Mouse (Mus musculus) cortical plate, adult 2 months (tissue): ENCODE measurements around the gene Sobp.

Experiments used
- CTCF ChIP-seq: fragments of 200-500 bp; IDR thresholded peaks from 2 replicates; pipeline ENCODE4 v1.5.1; 2011; ENCODE audit warnings: mild to moderate bottlenecking, control low read depth, low read length; ENCODE audit not compliant: insufficient read depth; ENCODE audit errors: extremely low read depth
- POLR2A ChIP-seq: fragments of 200-500 bp; IDR thresholded peaks from 2 replicates; pipeline ENCODE4 v1.6.1; 2011; ENCODE audit warnings: mild to moderate bottlenecking, low read length, control low read depth; ENCODE audit not compliant: insufficient read depth; ENCODE audit errors: extremely low read depth

DNA sequence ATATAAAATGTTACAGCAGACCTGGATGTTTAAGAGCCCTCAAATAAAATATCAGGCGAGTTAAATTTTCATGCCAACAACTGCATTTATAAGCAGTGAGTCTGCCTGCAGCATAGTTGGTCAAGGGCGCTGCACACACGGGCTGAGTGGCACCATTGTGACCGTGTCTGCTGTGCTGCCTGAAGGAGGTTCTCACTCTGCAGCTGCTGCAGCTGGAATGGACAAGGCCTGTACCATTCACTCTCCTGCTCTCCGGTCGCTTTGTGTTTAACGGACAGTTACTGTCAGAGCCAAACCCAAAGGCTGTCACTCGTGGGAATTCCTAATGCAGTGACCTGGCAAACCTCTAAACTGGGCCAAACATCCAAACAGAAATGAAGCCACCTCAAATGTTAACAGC is 101.0 kb downstream of the Sobp start:
- TF ChIP-seq CTCF = no peak
- TF ChIP-seq POLR2A = no peak
